8 mouse cellular contexts compared by ENCODE assay signal in the genomic region with DNA sequence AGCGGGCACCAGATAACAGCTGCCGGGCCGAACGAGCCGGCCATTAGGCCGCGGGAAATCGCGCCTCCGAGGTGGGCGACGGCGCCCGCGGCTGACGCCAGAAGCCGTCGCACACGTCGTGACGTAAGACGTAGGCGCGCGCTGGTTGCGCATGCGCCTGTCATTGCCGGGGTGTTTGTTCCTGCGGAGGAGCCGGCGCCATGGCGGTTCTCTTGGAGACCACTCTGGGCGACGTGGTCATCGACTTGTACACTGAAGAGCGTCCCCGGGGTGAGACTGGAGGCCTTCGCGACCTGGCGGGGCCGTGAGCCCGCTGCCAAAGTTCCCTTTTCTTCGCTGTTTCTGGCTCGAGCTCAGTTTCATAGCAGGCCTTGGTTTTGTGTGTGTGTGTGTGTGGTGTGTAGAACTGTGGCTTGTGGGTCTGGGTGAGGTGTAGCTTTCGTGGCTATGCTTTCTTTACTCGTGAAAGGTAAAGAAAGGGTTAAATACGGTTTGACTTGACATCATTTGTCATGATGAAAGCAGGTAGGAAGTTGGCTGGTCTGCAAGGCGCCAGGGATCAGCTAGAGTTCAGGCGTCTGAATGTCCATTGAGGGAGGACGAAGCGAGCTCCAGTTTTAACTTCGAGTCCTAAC. TPM values are rescaled to one million over a fixed set of nuclear protein-coding genes. Genes with fewer than 3 reads are reported as not detected.
DNase-seq lines count a peak whose midpoint lies in the region; ATAC-seq and TF ChIP-seq lines count a peak whose summit lies in the region.

A gene (minus strand): TSS at position 74 of the 635 bp plus-strand sequence.
A gene (plus strand): TSS at position 141 of the 635 bp plus-strand sequence.

- no peaks in the 10 kb centered on the region for H3K27me3 ChIP-seq in heart, embryonic 11.5 days (ENCODE audit: control insufficient read depth, insufficient read depth, low read length)
- no peaks in the 10 kb centered on the region for H3K27me3 ChIP-seq in kidney, embryonic 16.5 days (ENCODE audit: insufficient read depth, low read length)
- H3K27me3 ChIP-seq in liver, adult 2 months (ENCODE audit: control insufficient read depth, insufficient read depth, low read length), result no peaks in the 10 kb centered on the region
- H3K27me3 ChIP-seq in myocyte (ENCODE audit: control insufficient read depth, insufficient read depth, insufficient read length), result no peaks in the 10 kb centered on the region
- H3K27me3 ChIP-seq in splenic B cell, adult 2 months (ENCODE audit: control insufficient read depth, insufficient read depth, low read length, poor library complexity, severe bottlenecking), result no peaks in the 10 kb centered on the region; the same call in 1 of the 2 replicates

- H3K4me2 ChIP-seq in heart, embryonic 11.5 days, result peak within 1 kb of the TSS; percentile 79
- H3K4me2 ChIP-seq in kidney, embryonic 16.5 days (replicated peaks; ENCODE audit: low read depth, low read length), result peak within 1 kb of the TSS; percentile 64
- H3K4me2 ChIP-seq in myocyte (ENCODE audit: low read depth), result peak within 1 kb of the TSS; percentile 86

- peak within 1 kb of the TSS; percentile 84 for H3K9ac ChIP-seq in heart, embryonic 11.5 days (ENCODE audit: low read depth, low read length)
- peak within 1 kb of the TSS; percentile 87 for H3K9ac ChIP-seq in kidney, embryonic 16.5 days (replicated peaks; ENCODE audit: low read length)
- peak within 1 kb of the TSS; percentile 92 for H3K9ac ChIP-seq in liver, adult 2 months (ENCODE audit: low read depth, low read length)

- WGBS in heart, embryonic 11.5 days (ENCODE audit: insufficient replicate concordance), result under 1% methylated on average over 50 of the region's 52 CpGs
- WGBS in kidney, embryonic 16.5 days, result under 1% methylated on average over 52 of the region's 52 CpGs
- under 1% methylated on average over 52 of the region's 52 CpGs for WGBS in liver, adult 2 months

- no peak for TF ChIP-seq CTCF in bone marrow macrophage, adult 2 months (IDR thresholded peaks at IDR 0.05; ENCODE audit: low read depth, low read length)
- no peak for TF ChIP-seq CTCF in embryonic fibroblast, embryonic 13.5 days (IDR thresholded peaks at IDR 0.05; ENCODE audit: borderline replicate concordance, insufficient read depth, low read length)
- TF ChIP-seq CTCF in liver, adult 2 months (IDR thresholded peaks at IDR 0.05; ENCODE audit: low read depth, low read length), result no peak

- H3ac ChIP-seq in myocyte (ENCODE audit: control insufficient read depth, insufficient read length), result peak within 1 kb of the TSS; percentile 17

- DNase-seq in A20 (ENCODE audit: low read depth, low spot score), result peak; percentile 92
- peak; percentile 73 for DNase-seq in liver, adult 2 months (ENCODE audit: extremely low read depth, low read depth, low spot score)
- peak; percentile 96 for DNase-seq in splenic B cell, adult 2 months (ENCODE audit: low read depth, low spot score)

- H3K79me2 ChIP-seq in liver, adult 2 months (ENCODE audit: control insufficient read depth, insufficient read depth, low read length), result peaks cover 11% of the 10 kb centered on the region
- H3K79me2 ChIP-seq in myocyte (ENCODE audit: control insufficient read depth, insufficient read depth), result peaks cover 40% of the 10 kb centered on the region

- H3K27ac ChIP-seq in bone marrow macrophage, adult 2 months (ENCODE audit: insufficient read depth, low read depth, low read length), result 0 out of 2 replicates have a peak within 1 kb of the TSS, but pooled peaks have one; percentile 18
- no peak within 1 kb of the TSS for H3K27ac ChIP-seq in embryonic fibroblast, embryonic 13.5 days (ENCODE audit: insufficient read depth, low read length)
- peak within 1 kb of the TSS; percentile 42 for H3K27ac ChIP-seq in heart, embryonic 11.5 days (ENCODE audit: low read depth, low read length)
- H3K27ac ChIP-seq in kidney, embryonic 16.5 days (ENCODE audit: low read length), result peak within 1 kb of the TSS; percentile 41; the same call in 1 of the 2 replicates
- H3K27ac ChIP-seq in liver, adult 2 months (replicated peaks; ENCODE audit: insufficient read depth, low read depth, low read length), result peak within 1 kb of the TSS; percentile 83

- H3K4me1 ChIP-seq in bone marrow macrophage, adult 2 months (ENCODE audit: control insufficient read depth, insufficient read depth, low read length), result 0 out of 2 replicates have a peak, but pooled peaks cover 3% of the 10 kb centered on the region
- no peaks in the 10 kb centered on the region; the same call in 1 of the 2 replicates for H3K4me1 ChIP-seq in embryonic fibroblast, embryonic 13.5 days (ENCODE audit: control insufficient read depth, insufficient read depth, low read length)
- H3K4me1 ChIP-seq in heart, embryonic 11.5 days (ENCODE audit: control insufficient read depth, insufficient read depth, low read length), result peaks cover 8% of the 10 kb centered on the region
- H3K4me1 ChIP-seq in kidney, embryonic 16.5 days (ENCODE audit: insufficient read depth, low read length), result peaks cover 13% of the 10 kb centered on the region
- H3K4me1 ChIP-seq in liver, adult 2 months (ENCODE audit: control insufficient read depth, insufficient read depth, low read length), result peaks cover 4% of the 10 kb centered on the region; the same call in 1 of the 2 replicates

- peak within 1 kb of the TSS; percentile 81 for H3K4me3 ChIP-seq in bone marrow macrophage, adult 2 months (ENCODE audit: insufficient read depth, low read length)
- peak within 1 kb of the TSS; percentile 99 for H3K4me3 ChIP-seq in embryonic fibroblast, embryonic 13.5 days (ENCODE audit: insufficient read depth, low read length)
- H3K4me3 ChIP-seq in heart, embryonic 11.5 days (ENCODE audit: low read depth, low read length), result peak within 1 kb of the TSS; percentile 85
- H3K4me3 ChIP-seq in kidney, embryonic 16.5 days (ENCODE audit: low read length), result peak within 1 kb of the TSS; percentile 80
- peak within 1 kb of the TSS; percentile 84 for H3K4me3 ChIP-seq in liver, adult 2 months (ENCODE audit: insufficient read depth, low read depth, low read length)
- peak within 1 kb of the TSS; percentile 86 for H3K4me3 ChIP-seq in myocyte

- TF ChIP-seq POLR2A in bone marrow macrophage, adult 2 months (IDR thresholded peaks at IDR 0.05; ENCODE audit: borderline replicate concordance, low read depth, low read length), result no peak
- peak; percentile 84; the same call in 1 of the 2 replicates for TF ChIP-seq POLR2A in embryonic fibroblast, embryonic 13.5 days (IDR thresholded peaks at IDR 0.05; ENCODE audit: low read depth, low read length)
- peak; percentile 81 for TF ChIP-seq POLR2A in liver, adult 2 months (IDR thresholded peaks at IDR 0.05; ENCODE audit: extremely low read depth, insufficient read depth, low read length)
- peak; percentile 85 for TF ChIP-seq POLR2A in myocyte (IDR thresholded peaks at IDR 0.05; ENCODE audit: insufficient read length, low read depth)

- H3K9me3 ChIP-seq in heart, embryonic 11.5 days (replicated peaks; ENCODE audit: control insufficient read depth, low read length), result no peaks in the 10 kb centered on the region
- no peaks in the 10 kb centered on the region for H3K9me3 ChIP-seq in kidney, embryonic 16.5 days (ENCODE audit: low read length)

- ATAC-seq in heart, embryonic 11.5 days (replicated peaks; ENCODE audit: insufficient number of reproducible peaks, low FRiP score, low TSS enrichment), result peak; percentile 85
- ATAC-seq in kidney, embryonic 16.5 days (ENCODE audit: low FRiP score, low TSS enrichment), result peak; percentile 94

- peaks cover 19% of the 10 kb centered on the region for H3K36me3 ChIP-seq in heart, embryonic 11.5 days (ENCODE audit: control insufficient read depth, insufficient read depth, low read length)
- peaks cover 27% of the 10 kb centered on the region for H3K36me3 ChIP-seq in kidney, embryonic 16.5 days (ENCODE audit: insufficient read depth, low read length)
- peaks cover 17% of the 10 kb centered on the region for H3K36me3 ChIP-seq in liver, adult 2 months (ENCODE audit: control insufficient read depth, insufficient read depth, low read length)
- H3K36me3 ChIP-seq in myocyte (ENCODE audit: control insufficient read depth, insufficient read depth), result peaks cover 10% of the 10 kb centered on the region
- peaks cover 10% of the 10 kb centered on the region for H3K36me3 ChIP-seq in splenic B cell, adult 2 months (ENCODE audit: control insufficient read depth, insufficient read depth, low read length, poor library complexity, severe bottlenecking)

TF ChIP-seq in myocyte, 11 proteins besides CTCF, POLR2A, EP300 and RAD21 (continues in another document):
- peak in 2 of 3 experiments; percentile 7 to 30 for TF ChIP-seq MYOD1 (IDR thresholded peaks at IDR 0.05; ENCODE audit: control insufficient read depth in 1 of 3, insufficient read length in 2 of 3, low read depth in 2 of 3)
- TF ChIP-seq SRF (IDR thresholded peaks at IDR 0.05; ENCODE audit: control insufficient read depth, insufficient read length, low read depth), result peak; percentile 85
- no peak for TF ChIP-seq REST (IDR thresholded peaks at IDR 0.05; ENCODE audit: insufficient read depth, insufficient read length)
- TF ChIP-seq USF1 (IDR thresholded peaks at IDR 0.05; ENCODE audit: low read depth), result no peak
- TF ChIP-seq MYOG (IDR thresholded peaks at IDR 0.05; ENCODE audit: control insufficient read depth in 1 of 3, insufficient read depth in 1 of 3, insufficient read length in 2 of 3, low read depth in 2 of 3), result peak in 1 of 3 experiments; percentile 68
- TF ChIP-seq E2F4 (IDR thresholded peaks at IDR 0.05; ENCODE audit: insufficient read depth), result peak; percentile 77
- TF ChIP-seq CEBPB (IDR thresholded peaks at IDR 0.05; ENCODE audit: insufficient read depth, poor library complexity, severe bottlenecking), result no peak

RNA-seq across cellular contexts. Expression of the first gene that starts in this region (rescaled TPM):
- 53.7 and 61.3 TPM in 2 replicates for polyA plus RNA-seq in bone marrow macrophage, adult 2 months (2012; ENCODE audit: insufficient read depth, insufficient read length, missing spikeins)
- polyA plus RNA-seq in embryonic fibroblast, embryonic 13.5 days (2011; ENCODE audit: insufficient read length, low read depth, missing spikeins), result 84.8 and 95.7 TPM in 2 replicates
- 74.3 and 77.2 TPM in 2 replicates for polyA plus RNA-seq in heart, embryonic 11.5 days (2014; fragmentation: Nextera tagmentation; extraction: Ambion mirVana)
- polyA plus RNA-seq in kidney, embryonic 16.5 days (2015; fragmentation: Nextera tagmentation; extraction: Ambion mirVana), result 100 and 102 TPM in 2 replicates
- 34.4 and 64.2 TPM in 2 replicates for total RNA-seq in liver, adult 2 months (2014; rRNA removed)
- polyA plus RNA-seq in liver, adult 2 months (2012; rRNA removed), result 13.6 TPM in 2 replicates
- polyA plus RNA-seq in myocyte (2012; fragmentation: generic; extraction: Trizol), result 22.2 TPM

RNA-seq across cellular contexts. Expression of the second gene that starts in this region (rescaled TPM):
- polyA plus RNA-seq in bone marrow macrophage, adult 2 months (2012; ENCODE audit: insufficient read depth, insufficient read length, missing spikeins), result 30.2 and 31.5 TPM in 2 replicates
- 27.3 and 30.4 TPM in 2 replicates for polyA plus RNA-seq in embryonic fibroblast, embryonic 13.5 days (2011; ENCODE audit: insufficient read length, low read depth, missing spikeins)
- polyA plus RNA-seq in heart, embryonic 11.5 days (2014; fragmentation: Nextera tagmentation; extraction: Ambion mirVana), result 33.7 and 35.5 TPM in 2 replicates
- polyA plus RNA-seq in kidney, embryonic 16.5 days (2015; fragmentation: Nextera tagmentation; extraction: Ambion mirVana), result 40.8 and 41.2 TPM in 2 replicates
- 9.1 and 12.1 TPM in 2 replicates for total RNA-seq in liver, adult 2 months (2014; rRNA removed)
- 2.4 and 2.8 TPM in 2 replicates for polyA plus RNA-seq in liver, adult 2 months (2012; rRNA removed)
- polyA plus RNA-seq in myocyte (2012; fragmentation: generic; extraction: Trizol), result 4.2 TPM
